Mouse (Mus musculus) myocyte (in vitro differentiated cells): ENCODE results near the gene Nynrin.

Experiments used
- CEBPB ChIP-seq: IDR thresholded peaks from 2 replicates; pipeline ENCODE4 v1.6.1; 2011; ENCODE audit warnings: mild to moderate bottlenecking, moderate library complexity; ENCODE audit not compliant: poor library complexity, insufficient read depth, severe bottlenecking
- E2F4 ChIP-seq: IDR thresholded peaks from one replicate; pipeline ENCODE4 v1.6.1; 2011; ENCODE audit warnings: mild to moderate bottlenecking, control low read depth, moderate library complexity; ENCODE audit not compliant: insufficient read depth
- MAX ChIP-seq: IDR thresholded peaks from one replicate; pipeline ENCODE4 v1.6.1; 2011; ENCODE audit warnings: low read depth, mild to moderate bottlenecking, control low read depth
- MYOD1 ChIP-seq, 3 experiments: IDR thresholded peaks; one replicate each; pipeline ENCODE4 v1.6.1; 2011; ENCODE audit warnings: control low read depth in 2 of 3, low read depth in 2 of 3, mild to moderate bottlenecking in 2 of 3, moderate library complexity in 1 of 3; ENCODE audit not compliant: insufficient read length in 2 of 3, control insufficient read depth in 1 of 3
- MYOG ChIP-seq, 3 experiments: IDR thresholded peaks; one replicate each; pipeline ENCODE4 v1.6.1; 2011; ENCODE audit warnings: control low read depth in 2 of 3, low read depth in 2 of 3, mild to moderate bottlenecking in 2 of 3; ENCODE audit not compliant: insufficient read length in 2 of 3, control insufficient read depth in 1 of 3, insufficient read depth in 1 of 3
- POLR2A ChIP-seq: IDR thresholded peaks from one replicate; pipeline ENCODE4 v1.6.1; 2011; ENCODE audit warnings: low read depth, mild to moderate bottlenecking, control low read depth, moderate library complexity; ENCODE audit not compliant: insufficient read length
- POLR2AphosphoS2 ChIP-seq: IDR thresholded peaks from one replicate; pipeline ENCODE4 v1.6.1; 2011; ENCODE audit warnings: low read depth, control low read depth; ENCODE audit not compliant: insufficient read length
- REST ChIP-seq: IDR thresholded peaks from one replicate; pipeline ENCODE4 v1.6.1; 2011; ENCODE audit warnings: mild to moderate bottlenecking, control low read depth, moderate library complexity; ENCODE audit not compliant: insufficient read depth, insufficient read length
- TCF12 ChIP-seq: IDR thresholded peaks from one replicate; pipeline ENCODE4 v1.6.1; 2011; ENCODE audit warnings: mild to moderate bottlenecking, control low read depth; ENCODE audit not compliant: poor library complexity, insufficient read depth, severe bottlenecking
- TCF3 ChIP-seq: IDR thresholded peaks from one replicate; pipeline ENCODE4 v1.6.1; 2011; ENCODE audit warnings: low read depth, control low read depth; ENCODE audit not compliant: insufficient read length
- USF1 ChIP-seq: IDR thresholded peaks from one replicate; pipeline ENCODE4 v1.6.1; 2011; ENCODE audit warnings: low read depth, mild to moderate bottlenecking, control low read depth, moderate library complexity

DNA sequence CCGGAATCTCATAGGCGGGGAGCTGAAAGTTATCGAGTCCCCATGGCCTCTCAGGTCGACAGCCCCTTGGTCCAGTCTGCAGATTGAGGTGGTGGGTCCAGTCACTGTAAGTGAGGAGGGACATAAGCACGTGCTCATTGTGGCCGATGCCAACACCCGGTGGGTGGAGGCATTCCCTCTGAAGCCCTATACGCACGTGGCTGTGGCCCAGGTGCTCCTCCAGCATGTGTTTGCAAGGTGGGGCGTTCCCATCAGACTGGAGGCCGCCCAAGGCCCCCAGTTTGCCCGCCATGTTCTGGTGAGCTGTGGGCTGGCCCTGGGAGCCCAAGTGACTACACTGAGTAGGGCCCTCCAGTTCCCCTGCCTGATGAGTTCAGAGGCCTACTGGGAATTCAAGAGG lies 18.2 kb downstream of the Nynrin start:
- TF ChIP-seq POLR2A (no peak), MAX (no peak), USF1 (no peak), MYOD1 (IDR thresholded peaks at IDR 0.05; ENCODE audit: control insufficient read depth in 1 of 3, insufficient read length in 2 of 3, low read depth in 2 of 3) (no peak), POLR2AphosphoS2 (no peak), CEBPB (no peak), TCF12 (no peak), REST (no peak), MYOG (IDR thresholded peaks at IDR 0.05; ENCODE audit: control insufficient read depth in 1 of 3, insufficient read depth in 1 of 3, insufficient read length in 2 of 3, low read depth in 2 of 3) (no peak), E2F4 (no peak), TCF3 (no peak)
